Mouse (Mus musculus): ENCODE measurements around the gene Sgcd. TPM values are rescaled to one million over a fixed set of nuclear protein-coding genes. Genes with fewer than 3 reads are reported as not detected.

The Sgcd gene
- total RNA-seq, 2 experiments from 2014 or later: 60.7 to 78.2 TPM

DNA sequence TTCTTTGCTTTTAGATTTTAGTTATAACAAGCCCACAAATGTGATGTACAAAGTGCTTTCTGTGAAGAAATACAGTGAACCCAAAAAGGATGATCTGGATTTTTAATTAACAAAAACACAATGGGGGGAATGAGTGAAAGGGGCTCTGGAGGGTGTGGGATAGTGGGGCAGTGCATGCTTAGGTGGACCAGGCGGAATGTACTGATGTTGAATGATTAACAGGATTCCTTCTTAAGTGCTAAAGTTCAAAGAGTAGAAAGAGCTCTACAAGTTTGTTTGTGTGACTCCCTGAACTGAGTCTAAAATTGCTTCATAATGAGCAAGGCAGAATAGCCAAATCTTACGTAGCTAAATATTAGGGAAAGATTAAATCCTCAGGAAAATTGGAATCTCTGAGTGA is 246.0 kb downstream of the Sgcd start:
- TF ChIP-seq CTCF (IDR thresholded peaks at IDR 0.05): no peak
- intact Hi-C loops (cut with DNase I): no loop called here
- DNase-seq: no peak
- H3K4me3 ChIP-seq: no peak overlapping the region
- H3K27ac ChIP-seq: no peak overlapping the region

GRCm38 (mm10) chr11:47704930-47705787 is 283.6 kb downstream of the Sgcd start:
- TF ChIP-seq CTCF (IDR thresholded peaks at IDR 0.05): no peak
- H3K27ac ChIP-seq: no peak overlapping the region
- intact Hi-C loops (cut with DNase I): no loop called here

DNA sequence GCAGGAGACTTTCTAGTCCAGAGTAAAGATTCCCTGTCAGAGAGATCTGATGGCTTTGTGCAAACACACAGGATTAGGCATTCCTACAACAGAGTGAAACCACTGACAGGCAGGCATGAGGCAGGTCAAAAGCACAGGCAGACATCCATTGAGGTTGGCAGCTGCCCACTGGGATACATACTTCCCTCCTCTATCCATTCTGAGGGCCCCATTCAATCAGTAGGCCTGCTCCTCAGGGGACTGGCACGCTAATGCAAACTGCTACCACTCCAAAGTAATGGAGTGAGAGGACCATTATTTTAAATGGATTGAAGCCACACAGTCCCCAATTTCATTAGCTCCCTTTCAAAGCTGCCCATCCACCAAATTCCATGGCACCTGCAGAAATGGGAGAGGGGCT is 293.2 kb downstream of the Sgcd start:
- no peak for TF ChIP-seq CTCF (IDR thresholded peaks at IDR 0.05)
- Histone ChIP-seq H3K27ac (no peak overlapping the region), H3K4me3 (no peak overlapping the region)
- intact Hi-C loops (cut with DNase I): no loop called here
- no peak for DNase-seq

More at GRCm38 (mm10) chr11:47704930-47705787, 283.6 kb downstream of the Sgcd start:
- peak; percentile 38 for DNase-seq
- H3K4me3 ChIP-seq: no peak overlapping the region

DNA sequence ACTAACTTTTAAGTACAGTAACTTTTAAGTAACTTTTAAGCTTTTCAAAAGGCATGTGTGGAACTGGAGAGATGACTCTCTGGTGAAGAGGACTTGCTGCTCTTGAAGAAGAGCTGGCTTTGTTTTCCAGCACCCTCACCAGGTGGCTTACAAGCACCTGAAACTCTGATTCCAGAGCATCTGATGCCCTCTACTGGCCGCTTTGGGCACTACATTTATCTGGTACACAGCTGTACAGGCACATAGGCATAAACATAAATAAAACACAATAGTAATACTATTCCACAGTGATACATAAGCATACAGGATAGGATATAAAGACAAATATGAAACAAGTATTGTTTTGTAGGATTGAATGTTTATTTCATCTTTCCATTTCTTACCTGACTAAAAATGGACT is 330.6 kb downstream of the Sgcd start:
- intact Hi-C loops (cut with DNase I): no loop called here
- Histone ChIP-seq H3K27ac (no peak overlapping the region), H3K4me3 (no peak overlapping the region)
- peak; percentile 63 for TF ChIP-seq CTCF (IDR thresholded peaks at IDR 0.05)
- DNase-seq: peak; percentile 18

DNA sequence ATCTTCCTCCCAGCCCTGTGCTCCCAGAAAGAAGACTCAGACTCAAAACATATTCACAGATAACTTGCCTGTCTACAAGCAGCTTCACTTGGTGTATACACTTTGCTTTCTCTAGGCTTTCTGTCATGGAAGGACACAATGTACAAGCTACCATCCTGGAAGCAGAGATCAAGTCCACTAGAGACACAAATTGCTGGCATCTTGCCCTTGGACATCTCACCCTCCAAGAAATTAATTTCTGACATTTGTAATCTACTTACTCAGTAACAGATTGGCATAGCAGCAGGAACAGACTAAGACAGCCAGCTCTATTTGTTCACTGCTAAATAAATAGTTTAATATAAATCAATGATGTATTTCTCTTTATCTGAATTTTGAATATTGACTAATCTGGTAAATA is 342.9 kb downstream of the Sgcd start:
- intact Hi-C loops (cut with DNase I): no loop called here
- no peak for TF ChIP-seq CTCF (IDR thresholded peaks at IDR 0.05)
- no peak overlapping the region for H3K4me3 ChIP-seq
- no peak overlapping the region for H3K27ac ChIP-seq
- no peak for DNase-seq

DNA sequence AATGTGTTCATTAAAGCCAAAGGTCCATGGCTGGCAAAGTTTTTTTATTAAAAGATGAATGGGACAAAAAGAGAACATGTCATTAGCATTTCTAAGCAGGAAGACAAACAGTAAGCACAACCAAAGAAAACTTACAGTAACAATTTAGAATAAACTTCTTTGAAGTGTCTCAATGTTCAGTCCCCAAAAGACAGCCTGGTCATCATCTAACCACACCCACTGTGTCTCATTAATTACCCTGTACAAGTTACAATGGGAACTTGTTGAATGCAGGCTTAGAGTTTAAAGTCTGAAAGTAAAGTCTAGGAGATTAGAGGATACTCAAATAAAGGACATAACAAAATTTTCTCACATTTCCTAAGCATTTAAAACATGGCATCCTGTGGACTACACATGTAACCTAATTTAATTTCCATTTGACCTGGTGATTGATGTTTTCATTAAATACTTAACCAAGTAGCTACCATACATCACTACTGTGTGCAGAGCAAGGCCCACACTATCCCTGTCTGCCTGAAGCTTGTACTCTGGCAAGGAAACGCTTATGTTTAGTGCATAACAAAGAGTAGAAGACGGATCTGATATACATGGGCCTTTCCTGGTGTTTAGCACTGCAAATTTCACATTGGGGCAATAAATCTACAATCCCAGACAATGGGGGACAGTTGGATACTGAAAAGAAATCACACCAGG is 347.1 kb downstream of the Sgcd start:
- no peak overlapping the region for H3K4me3 ChIP-seq
- intact Hi-C loops (cut with DNase I): no loop called here
- H3K27ac ChIP-seq: no peak overlapping the region
- TF ChIP-seq CTCF (IDR thresholded peaks at IDR 0.05): no peak
- DNase-seq: no peak

- no peak for TF ChIP-seq CTCF (IDR thresholded peaks at IDR 0.05)
- Histone ChIP-seq H3K4me3 (no peak overlapping the region), H3K27ac (no peak overlapping the region)
- intact Hi-C loops (cut with DNase I): no loop called here
- DNase-seq: no peak
Observed at GRCm38 (mm10) chr11:47640556-47640955, 348.2 kb downstream of the Sgcd start.

- DNase-seq: no peak
- no peak overlapping the region for H3K4me3 ChIP-seq
- no peak overlapping the region for H3K27ac ChIP-seq
- intact Hi-C loops (cut with DNase I): no loop called here
- TF ChIP-seq CTCF (IDR thresholded peaks at IDR 0.05): no peak
Observed at GRCm38 (mm10) chr11:47630186-47630585, 358.6 kb downstream of the Sgcd start.

- no peak overlapping the region for H3K4me3 ChIP-seq
- H3K27ac ChIP-seq: no peak overlapping the region
- intact Hi-C loops (cut with DNase I): no loop called here
- DNase-seq: no peak
- TF ChIP-seq CTCF (IDR thresholded peaks at IDR 0.05): no peak
Observed at GRCm38 (mm10) chr11:47609892-47610291, 378.9 kb downstream of the Sgcd start.

GRCm38 (mm10) chr11:47574635-47575034 is 414.1 kb downstream of the Sgcd start:
- H3K27ac ChIP-seq: no peak overlapping the region
- TF ChIP-seq CTCF (IDR thresholded peaks at IDR 0.05): no peak
- no peak for DNase-seq
- H3K4me3 ChIP-seq: no peak overlapping the region
- intact Hi-C loops (cut with DNase I): no loop called here

GRCm38 (mm10) chr11:47568488-47568887 is 420.3 kb downstream of the Sgcd start:
- H3K27ac ChIP-seq: no peak overlapping the region
- H3K4me3 ChIP-seq: no peak overlapping the region
- no peak for TF ChIP-seq CTCF (IDR thresholded peaks at IDR 0.05)
- no peak for DNase-seq
- intact Hi-C loops (cut with DNase I): no loop called here

- intact Hi-C loops (cut with DNase I): no loop called here
- no peak for TF ChIP-seq CTCF (IDR thresholded peaks at IDR 0.05)
- Histone ChIP-seq H3K4me3 (no peak overlapping the region), H3K27ac (no peak overlapping the region)
- no peak for DNase-seq
Observed at GRCm38 (mm10) chr11:47566156-47566555, 422.6 kb downstream of the Sgcd start.

DNA sequence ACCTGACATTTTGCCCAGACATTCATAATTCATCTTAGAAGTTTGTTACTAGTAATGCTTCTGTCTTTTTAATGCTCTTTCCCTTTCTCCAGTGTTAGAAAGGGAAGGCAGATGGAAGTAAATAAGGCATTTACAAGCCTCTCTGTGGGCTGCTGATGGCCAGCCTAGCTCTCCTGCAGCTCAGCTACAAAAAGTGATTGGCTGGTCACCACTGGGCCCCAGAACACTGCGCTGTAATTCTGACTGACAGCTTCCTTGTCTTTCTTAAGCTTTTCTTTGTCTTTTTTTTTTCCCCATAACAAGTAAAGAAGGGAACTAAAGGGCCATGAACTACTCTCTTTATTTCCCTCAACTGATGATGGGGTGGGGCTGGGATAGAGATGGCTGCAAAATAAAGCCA is 463.9 kb downstream of the Sgcd start:
- TF ChIP-seq CTCF (IDR thresholded peaks at IDR 0.05): no peak
- Histone ChIP-seq H3K27ac (no peak overlapping the region), H3K4me3 (no peak overlapping the region)
- intact Hi-C loops (cut with DNase I): no loop called here
- no peak for DNase-seq
